Comparison of ENCODE assay signal across 16 mouse cellular contexts in genomic region chr1:73547877-73548276, GRCm38 (mm10).
DNase-seq lines count a peak whose midpoint lies in the region; ATAC-seq and TF ChIP-seq lines count a peak whose summit lies in the region.
"Had no signal": no experiment of that assay in that cellular context is flagged by ENCODE, and none has a peak within 500 bp of the region (broad histone marks: within the 10 kb centered on the region; RNA-seq: fewer than 3 reads in every experiment).

No protein-coding gene starts in this region.

- H3K27ac ChIP-seq in midbrain, embryonic 15.5 days, result no peak overlapping the region
- H3K27ac ChIP-seq in kidney, adult 2 months (ENCODE audit: insufficient read depth, low read depth, low read length), result no peak overlapping the region
- H3K27ac ChIP-seq: heart, embryonic 10.5 days had no signal

- WGBS in midbrain, embryonic 15.5 days, result 59% methylated on average over 3 of the region's 3 CpGs
- WGBS in kidney, adult 2 months, result 80% methylated on average over 3 of the region's 3 CpGs

- no peak overlapping the region for H3K9ac ChIP-seq in midbrain, embryonic 15.5 days

- no peak for TF ChIP-seq POLR2A in kidney, adult 2 months (IDR thresholded peaks at IDR 0.05; ENCODE audit: low read depth, low read length)

- DNase-seq in cerebellum, adult 8-10 months, result no peak
- DNase-seq in layer of hippocampus, adult 11-12 months (ENCODE audit: low spot score), result peak; percentile 17
- no peak for DNase-seq in layer of hippocampus, adult 9-10 months (ENCODE audit: low spot score)
- DNase-seq in cerebellum, adult 9-11 months, result peak; percentile 56
- no peak for DNase-seq in kidney, adult 2 months
- DNase-seq in gastrocnemius, adult 8-10 months (ENCODE audit: low spot score in 2 of 2), result no peak
- DNase-seq: gastrocnemius, postnatal 10 days; heart, postnatal 4 days; liver; lung, adult 2 months; thymus, postnatal 14 days had no signal

- peak; percentile 36; the same call in 1 of the 2 replicates for ATAC-seq in cerebellum, adult (ENCODE audit: insufficient number of reproducible peaks, low FRiP score, low TSS enrichment)
- peak; percentile 69 for ATAC-seq in midbrain, embryonic 15.5 days (replicated peaks)

- no peaks in the 10 kb centered on the region for H3K4me1 ChIP-seq in midbrain, embryonic 15.5 days
- H3K4me1 ChIP-seq in kidney, adult 2 months (ENCODE audit: control insufficient read depth, insufficient read depth, low read length), result 0 out of 2 replicates have a peak, but pooled peaks cover 4% of the 10 kb centered on the region

- no peaks in the 10 kb centered on the region for H3K27me3 ChIP-seq in midbrain, embryonic 15.5 days (replicated peaks)
- H3K27me3 ChIP-seq in kidney, adult 2 months (replicated peaks; ENCODE audit: control insufficient read depth, insufficient read depth, low read length), result no peaks in the 10 kb centered on the region

- TF ChIP-seq CTCF in kidney, adult 2 months (conservative IDR thresholded peaks at IDR 0.05; ENCODE audit: insufficient read depth, insufficient read length, low read depth, low read length), result no peak

- H3K9me3 ChIP-seq in midbrain, embryonic 15.5 days, result no peaks in the 10 kb centered on the region
- H3K9me3 ChIP-seq: heart, embryonic 10.5 days had no signal

- no peak overlapping the region for H3K4me3 ChIP-seq in midbrain, embryonic 15.5 days
- H3K4me3 ChIP-seq in kidney, adult 2 months (ENCODE audit: insufficient read depth, low read depth, low read length), result no peak overlapping the region
- H3K4me3 ChIP-seq: erythroblast, embryonic 14.5 days; heart, embryonic 10.5 days; myocyte had no signal

- H3K4me2 ChIP-seq in midbrain, embryonic 15.5 days, result no peak overlapping the region

- no peaks in the 10 kb centered on the region for H3K36me3 ChIP-seq in midbrain, embryonic 15.5 days (replicated peaks)
- H3K36me3 ChIP-seq in kidney, adult 2 months (ENCODE audit: control insufficient read depth, insufficient read depth, low read length), result no peaks in the 10 kb centered on the region
- H3K36me3 ChIP-seq: heart, embryonic 10.5 days had no signal

Comparison
In these comparisons a context has a peak if more than half of its experiments do, and no peak if none do; other contexts are left out.
1. DNase-seq: peak in layer of hippocampus, adult 11-12 months (single experiment) and cerebellum, adult 9-11 months (single experiment); none in cerebellum, adult 8-10 months (single experiment), layer of hippocampus, adult 9-10 months (single experiment), kidney, adult 2 months (single experiment) and gastrocnemius, adult 8-10 months (0 of 2).